In the genomic region with DNA sequence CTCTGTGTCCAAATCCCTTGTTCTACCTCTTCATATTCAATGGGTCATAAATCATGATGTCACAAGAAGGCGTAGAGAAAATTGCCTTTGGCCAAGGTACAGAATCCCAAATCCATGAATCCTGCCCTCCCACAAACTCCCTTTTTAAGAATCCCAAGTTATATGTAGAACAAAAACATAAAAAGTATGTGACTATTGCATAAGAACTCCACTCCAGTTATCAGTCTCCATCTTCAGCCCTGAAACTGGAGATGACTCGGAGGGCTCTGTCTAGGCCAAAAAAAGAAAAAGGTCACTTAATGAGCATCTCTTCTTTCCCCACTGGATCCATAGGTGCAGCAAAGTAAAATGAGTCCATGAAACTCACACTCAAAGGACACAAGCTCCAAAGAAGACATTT, we compare ENCODE assay signal across 28 mouse cellular contexts.
DNase-seq lines count a peak whose midpoint lies in the region; ATAC-seq and TF ChIP-seq lines count a peak whose summit lies in the region.
"Had no signal": no experiment of that assay in that cellular context is flagged by ENCODE, and none has a peak within 500 bp of the region (broad histone marks: within the 10 kb centered on the region; RNA-seq: fewer than 3 reads in every experiment).

No protein-coding gene starts in this region.

- peaks cover 18% of the 10 kb centered on the region for H3K4me1 ChIP-seq in embryonic fibroblast, embryonic 13.5 days (ENCODE audit: control insufficient read depth, insufficient read depth, low read length)
- H3K4me1 ChIP-seq: heart, embryonic 12.5 days; heart, embryonic 15.5 days; hindbrain, embryonic 10.5 days; hindbrain, embryonic 13.5 days; intestine, embryonic 15.5 days had no signal

- no peak for TF ChIP-seq CTCF in embryonic fibroblast, embryonic 13.5 days (IDR thresholded peaks at IDR 0.05; ENCODE audit: borderline replicate concordance, insufficient read depth, low read length)

- no peak for DNase-seq in frontal cortex, postnatal 10 days (ENCODE audit: low spot score in 2 of 2)
- DNase-seq in NIH3T3 (ENCODE audit: low read depth) (peak; percentile 48), adipocyte (ENCODE audit: low spot score) (no peak)
- DNase-seq in gastrocnemius, postnatal 25 days = no peak
- DNase-seq: adrenal gland, postnatal 10 days; adrenal gland, postnatal 36 days; B cell, adult 2 months; cerebellum, adult 11 months; cerebellum, adult 2 months; cerebellum, adult 9-11 months; cerebellum, postnatal 25 days; embryo, embryonic 11 days; forebrain, postnatal 0 days; gastrocnemius, postnatal 10 days; heart, postnatal 10 days; heart, postnatal 36 days; kidney, adult 11 months had no signal

- peak; percentile 60 for ATAC-seq in frontal cortex, adult (ENCODE audit: low TSS enrichment)
- ATAC-seq: activated CD4-positive, CD25-positive, alpha-beta regulatory T cell, adult 4 months; CD4-positive, CD25-positive, alpha-beta regulatory T cell, adult 4 months; forebrain, embryonic 14.5 days; forebrain, postnatal 0 days; hindbrain, embryonic 16.5 days; intestine, embryonic 15.5 days had no signal

- peak overlapping the region; percentile 65; the same call in 1 of the 2 replicates for H3K27ac ChIP-seq in embryonic fibroblast, embryonic 13.5 days (ENCODE audit: insufficient read depth, low read length)
- H3K27ac ChIP-seq: heart, embryonic 15.5 days; hindbrain, embryonic 10.5 days; hindbrain, embryonic 13.5 days; intestine, embryonic 15.5 days had no signal

- TF ChIP-seq POLR2A in embryonic fibroblast, embryonic 13.5 days (IDR thresholded peaks at IDR 0.05; ENCODE audit: low read depth, low read length) = no peak

- no peak overlapping the region for H3K4me3 ChIP-seq in embryonic fibroblast, embryonic 13.5 days (ENCODE audit: insufficient read depth, low read length)
- H3K4me3 ChIP-seq: heart, embryonic 12.5 days; heart, embryonic 15.5 days; hindbrain, embryonic 10.5 days; hindbrain, embryonic 13.5 days; intestine, embryonic 15.5 days had no signal
